Mouse (Mus musculus) monocyte, adult 5-6 weeks (primary cell): ENCODE data around the gene Cd300ld. TPM values are rescaled to one million over a fixed set of nuclear protein-coding genes. Genes with fewer than 3 reads are reported as not detected.
"Not testable (repeated sequence)": the region's sequence is repeated elsewhere in the genome, so short reads cannot be mapped to it uniquely, and the experiment has no call there.

Experiments used
- ATAC-seq: fragments of 153-309, 156-312 bp; replicated peaks from 2 replicates; pipeline ENCODE4 v1.8.0; 2017; ENCODE audit warnings: mild to moderate bottlenecking; ENCODE audit not compliant: low TSS enrichment, insufficient number of reproducible peaks, severe bottlenecking, poor library complexity, low FRiP score
- total RNA-seq: library from RNA; stranded (forward); fragments of 200-1000, 200-491, 200-594 nt; gene quantifications from 3 replicates; pipeline ENCODE4 v1.2.3, GENCODE M21; 2017

Cd300ld gene
- 282 to 497 TPM (median 452 TPM) in 3 replicates for total RNA-seq

DNA sequence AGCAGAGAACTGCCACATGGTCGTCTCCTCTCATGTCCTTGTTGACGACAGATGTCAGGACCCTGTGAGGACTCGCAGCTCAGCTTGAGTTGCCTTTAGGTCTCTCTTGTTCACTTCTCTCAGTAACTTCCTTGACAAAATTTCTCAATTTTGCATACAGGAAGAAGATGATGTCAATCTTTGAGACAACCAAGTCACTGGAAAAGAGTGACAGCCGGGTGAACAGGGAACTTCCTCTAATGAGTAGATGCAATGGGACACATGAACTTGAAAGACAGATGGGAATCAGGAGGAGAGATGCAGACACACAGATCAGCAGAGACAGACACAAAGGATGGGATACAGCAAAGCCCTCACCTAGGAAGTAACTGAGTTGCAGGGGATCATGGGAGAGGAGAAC is at the start of gene Cd300ld:
Cd300ld (minus strand) TSS at position 130 of the 400 bp plus-strand sequence.
- ATAC-seq, result peak; percentile 64

DNA sequence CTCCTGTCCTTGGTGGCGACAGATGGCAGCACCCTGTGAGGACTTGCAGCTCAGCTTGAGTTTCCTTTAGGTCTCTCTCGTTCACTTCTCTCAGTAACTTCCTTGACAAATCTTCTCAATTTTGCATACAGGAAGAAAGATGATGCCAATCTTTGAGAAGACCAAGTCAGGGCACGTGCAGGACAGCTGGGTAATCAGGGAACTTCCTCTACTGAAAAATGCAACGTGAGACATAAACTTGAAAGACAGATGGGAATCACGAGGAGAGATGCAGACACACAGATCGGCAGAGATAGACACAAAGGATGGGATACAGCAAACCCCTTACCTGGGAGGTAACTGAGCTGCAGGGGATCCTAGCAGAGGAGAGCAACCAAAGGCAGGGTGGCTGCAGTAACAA is 47.9 kb upstream of the Cd300ld start, which contains the start of gene Cd300ld5:
Cd300ld5 (minus strand) TSS at position 101 of the 400 bp plus-strand sequence.
- peak; percentile 25; the same call in 1 of the 2 replicates for ATAC-seq

DNA sequence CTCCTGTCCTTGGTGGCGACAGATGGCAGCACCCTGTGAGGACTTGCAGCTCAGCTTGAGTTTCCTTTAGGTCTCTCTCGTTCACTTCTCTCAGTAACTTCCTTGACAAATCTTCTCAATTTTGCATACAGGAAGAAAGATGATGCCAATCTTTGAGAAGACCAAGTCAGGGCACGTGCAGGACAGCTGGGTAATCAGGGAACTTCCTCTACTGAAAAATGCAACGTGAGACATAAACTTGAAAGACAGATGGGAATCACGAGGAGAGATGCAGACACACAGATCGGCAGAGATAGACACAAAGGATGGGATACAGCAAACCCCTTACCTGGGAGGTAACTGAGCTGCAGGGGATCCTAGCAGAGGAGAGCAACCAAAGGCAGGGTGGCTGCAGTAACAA is 37.2 kb upstream of the Cd300ld start, which contains the start of gene Cd300ld4:
Cd300ld4 (minus strand) TSS at position 101 of the 400 bp plus-strand sequence.
- 0 out of 2 replicates have a peak, but pooled peaks have one; percentile 40 for ATAC-seq

DNA sequence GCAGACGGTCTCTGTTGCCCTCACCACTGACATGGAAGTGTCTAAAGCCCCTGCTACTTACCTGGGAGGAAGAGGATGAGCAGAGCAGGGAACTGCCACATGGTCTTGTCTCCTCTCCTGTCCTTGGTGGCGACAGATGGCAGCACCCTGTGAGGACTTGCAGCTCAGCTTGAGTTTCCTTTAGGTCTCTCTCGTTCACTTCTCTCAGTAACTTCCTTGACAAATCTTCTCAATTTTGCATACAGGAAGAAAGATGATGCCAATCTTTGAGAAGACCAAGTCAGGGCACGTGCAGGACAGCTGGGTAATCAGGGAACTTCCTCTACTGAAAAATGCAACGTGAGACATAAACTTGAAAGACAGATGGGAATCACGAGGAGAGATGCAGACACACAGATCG is 26.4 kb upstream of the Cd300ld start, which contains the start of gene Cd300ld2:
Cd300ld2 (minus strand) TSS at position 101 of the 400 bp plus-strand sequence.
- not testable (repeated sequence) for ATAC-seq

DNA sequence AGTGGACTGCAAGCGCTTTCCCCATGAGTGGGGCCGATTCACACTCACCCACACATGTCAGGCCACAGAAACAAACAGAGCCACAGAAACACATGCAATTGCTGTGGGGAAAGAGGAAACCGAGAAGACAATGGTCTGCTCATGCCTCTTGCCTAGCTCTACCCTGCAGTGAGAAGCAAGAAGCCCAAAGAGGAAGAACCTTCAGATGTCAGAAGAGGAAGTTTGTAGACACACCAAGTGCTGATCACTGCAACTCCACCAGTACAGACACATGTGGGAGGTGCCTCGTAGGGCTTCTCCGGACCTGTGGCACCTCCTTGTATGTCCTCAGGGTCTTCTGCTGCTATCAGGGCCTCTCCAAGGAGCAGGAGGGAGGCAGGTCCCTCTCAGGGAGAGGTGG is 14.3 kb upstream of the Cd300ld start:
- ATAC-seq, result peak; percentile 74

DNA sequence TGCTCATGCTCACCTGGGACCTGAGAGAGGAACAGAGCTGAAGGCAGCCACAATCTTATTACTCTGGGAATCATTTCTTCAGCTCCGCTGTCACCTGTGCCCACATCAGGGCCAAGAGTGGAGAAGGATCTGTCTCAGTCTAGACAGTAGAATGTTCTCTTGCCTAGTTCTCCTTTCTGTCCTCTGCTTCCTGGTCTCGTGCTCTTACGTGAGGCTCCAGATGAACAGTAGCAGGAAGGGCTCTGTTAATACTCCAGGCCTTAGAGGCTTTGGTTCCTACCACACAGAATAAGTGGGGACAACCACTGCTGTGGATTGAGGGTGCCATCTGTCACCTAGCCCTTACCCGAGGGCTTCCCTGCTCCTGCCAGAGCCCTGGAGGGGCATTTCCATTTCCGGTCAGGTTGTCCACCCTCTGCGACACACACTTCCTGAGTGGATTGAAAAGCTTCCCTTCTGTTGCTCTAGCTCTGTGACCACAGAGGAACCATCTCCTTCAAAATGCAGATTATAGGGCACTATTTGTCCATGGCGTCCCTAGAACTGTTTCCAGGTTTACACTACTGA is 11.8 kb upstream of the Cd300ld start, which contains the start of gene Cd300c2:
Cd300c2 (minus strand) TSS at position 407 of the 567 bp plus-strand sequence.
- peak; percentile 48 for ATAC-seq

DNA sequence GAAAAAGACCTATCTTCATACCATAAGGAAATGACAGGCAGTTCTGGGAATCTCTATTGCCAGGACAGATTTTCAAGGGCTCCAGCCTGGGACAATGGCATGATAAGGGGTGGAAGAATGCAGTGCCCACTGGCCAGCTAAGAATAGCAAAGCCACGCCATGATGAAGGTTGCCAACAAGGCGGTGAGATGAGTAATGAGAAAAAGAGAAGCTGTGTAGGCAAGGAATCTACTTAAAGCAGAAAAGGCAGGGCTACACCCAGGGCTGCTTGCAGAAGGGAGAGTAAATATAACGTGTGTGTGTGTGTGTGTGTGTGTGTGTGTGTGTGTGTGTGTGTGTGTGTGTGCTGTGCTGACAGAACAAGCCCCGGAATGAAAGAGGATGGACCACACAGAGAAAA is 7.9 kb downstream of the Cd300ld start:
- ATAC-seq, result peak; percentile 93

DNA sequence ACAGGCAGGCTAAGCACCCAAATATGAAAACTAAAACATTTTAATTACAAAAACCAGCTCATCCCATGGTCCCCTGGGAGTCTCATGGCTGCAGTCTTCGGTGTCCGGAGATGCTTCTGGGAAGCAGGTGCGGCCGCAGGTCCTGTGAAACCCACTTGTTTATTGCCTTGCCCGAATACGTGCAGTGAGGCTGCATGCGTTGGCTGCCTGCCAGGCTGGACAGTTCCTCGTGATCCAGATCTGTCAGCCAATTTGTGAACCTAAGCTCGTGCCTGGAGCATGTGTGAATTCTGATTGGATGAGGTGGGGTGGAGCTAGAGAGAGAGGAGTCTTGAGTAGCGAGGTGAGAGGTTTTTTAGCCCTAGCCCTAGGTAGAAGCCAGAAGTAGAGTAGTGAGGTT is 17.0 kb downstream of the Cd300ld start:
- ATAC-seq, result no peak

DNA sequence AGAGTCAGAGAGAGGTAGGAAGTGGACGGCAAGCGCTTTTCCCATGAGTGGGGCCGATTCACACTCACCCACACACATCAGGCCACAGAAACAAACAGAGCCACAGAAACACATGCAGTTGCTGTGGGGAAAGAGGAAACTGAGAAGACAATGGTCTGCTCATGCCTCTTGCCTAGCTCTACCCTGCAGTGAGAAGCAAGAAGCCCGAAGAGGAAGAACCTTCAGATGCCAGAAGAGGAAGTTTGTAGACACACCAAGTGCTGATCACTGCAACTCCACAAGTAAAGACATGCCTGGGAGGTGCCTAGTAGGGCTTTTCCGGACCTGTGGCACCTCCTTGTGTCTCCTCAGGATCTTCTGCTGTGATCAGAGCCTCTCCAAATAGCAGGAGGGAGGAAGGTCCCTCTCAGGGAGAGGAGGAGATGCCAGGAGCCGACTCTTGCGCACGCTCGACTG is 20.9 kb downstream of the Cd300ld start, which contains the start of gene Cd300c:
Cd300c (minus strand) TSS at position 406 of the 456 bp plus-strand sequence.
- peak; percentile 94 for ATAC-seq

DNA sequence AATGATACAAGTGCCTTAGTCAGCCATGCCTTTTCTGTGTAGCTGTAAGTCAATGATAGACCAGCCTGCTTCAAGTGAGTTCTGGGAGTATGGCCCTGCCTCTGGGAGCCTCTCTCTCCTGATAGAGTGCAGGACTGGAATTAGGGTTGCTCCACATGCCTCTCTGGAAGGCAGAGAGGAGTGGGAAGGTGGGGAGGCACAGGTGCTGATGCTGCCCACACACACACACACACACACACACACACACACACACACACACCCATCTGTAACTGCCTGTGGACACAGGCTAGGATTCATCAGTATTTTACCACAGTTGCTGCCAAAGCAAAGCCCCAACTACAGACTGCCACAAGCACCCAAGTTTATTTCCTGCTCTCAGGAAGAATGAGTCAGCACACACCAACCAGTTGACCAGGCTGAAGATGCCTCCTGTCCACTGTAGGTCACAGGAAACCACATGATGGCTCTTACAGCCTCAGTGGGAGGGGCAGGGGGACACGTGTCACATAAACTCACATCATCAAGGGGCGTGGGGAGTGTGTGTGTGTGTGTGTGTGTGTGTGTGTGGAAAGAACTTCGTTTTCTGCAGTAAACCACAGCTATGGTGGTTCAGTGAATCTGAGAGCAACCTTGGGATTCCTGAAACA is 24.4 kb downstream of the Cd300ld start:
- peak; percentile 80 for ATAC-seq

DNA sequence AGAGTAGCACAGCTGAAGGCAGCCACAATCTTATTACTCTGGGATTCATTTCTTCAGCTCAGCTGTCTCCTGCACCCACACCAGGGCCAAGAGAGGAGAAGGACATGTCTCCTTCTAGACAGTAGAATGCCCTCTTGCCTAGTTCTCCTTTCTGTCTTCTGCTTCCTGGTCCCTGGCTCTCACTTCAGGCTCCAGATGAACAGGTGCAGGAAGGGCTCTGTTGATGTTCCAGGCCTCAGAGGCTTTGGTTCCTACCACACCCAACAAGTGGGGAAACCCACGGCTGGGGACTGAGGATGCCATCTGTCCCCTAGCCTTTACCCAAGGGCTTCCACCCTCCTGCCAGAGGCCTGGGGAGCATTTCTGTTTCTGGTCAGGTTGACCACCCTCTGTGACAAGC is 29.4 kb downstream of the Cd300ld start:
- ATAC-seq, result peak; percentile 62

DNA sequence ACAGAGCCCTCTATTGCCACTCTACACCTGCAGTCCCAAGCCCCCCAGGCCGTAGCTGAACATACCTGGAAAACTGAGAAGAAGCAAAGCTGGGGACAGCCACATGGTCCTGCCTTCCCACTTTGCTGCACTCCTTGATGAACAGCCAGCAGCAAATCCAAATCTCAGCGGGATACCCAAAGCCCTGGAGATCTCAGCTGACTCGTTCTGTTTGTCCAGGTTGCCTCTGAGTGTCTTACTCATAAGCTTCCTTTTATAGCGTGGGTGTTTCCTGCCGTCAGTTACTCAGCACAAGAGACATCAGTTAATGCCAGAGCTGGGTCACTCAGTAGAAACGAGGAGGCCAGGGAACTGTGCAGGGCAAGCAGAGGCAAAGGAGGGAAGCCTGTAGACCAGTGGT is 55.6 kb downstream of the Cd300ld start, which contains the start of gene Cd300lb:
Cd300lb (minus strand) TSS at position 243 of the 400 bp plus-strand sequence.
- peak; percentile 42 for ATAC-seq

DNA sequence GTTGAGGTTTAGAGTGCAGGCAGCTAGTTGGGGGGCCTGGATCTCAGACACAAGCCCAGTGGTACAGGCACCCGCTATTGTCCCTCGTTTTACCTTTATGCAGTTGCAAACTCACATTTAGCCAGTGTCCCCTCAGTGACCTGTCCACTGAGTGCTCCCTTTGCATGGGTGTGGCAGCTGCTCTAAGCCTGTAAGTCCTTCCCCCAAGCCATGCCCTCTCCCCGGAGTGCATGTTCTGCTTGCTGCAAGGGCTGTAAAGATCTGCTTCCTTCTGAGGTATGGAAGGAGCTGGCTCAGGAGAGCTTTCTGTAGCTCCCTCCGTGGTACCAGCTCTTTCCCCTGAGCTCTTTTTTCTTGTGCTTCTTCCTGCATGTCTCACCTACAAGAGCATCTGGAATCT is 56.1 kb downstream of the Cd300ld start:
- ATAC-seq, result peak; percentile 73

Other genes starting within 250 kb of the Cd300ld start
- gene Kif19a, start 224.5 kb downstream of the Cd300ld start, total RNA-seq, result 6.3 to 7.4 TPM (median 6.4 TPM) in 3 replicates
- gene Btbd17, start 194.0 kb downstream of the Cd300ld start, total RNA-seq, result not detected in 3 replicates
- gene Gpr142, start 191.0 kb downstream of the Cd300ld start, total RNA-seq, result not detected in 3 replicates
- gene Gprc5c, start 138.8 kb downstream of the Cd300ld start, total RNA-seq, result 0.78 to 3.1 TPM (median 1.9 TPM) in 3 replicates
- gene Cd300a, start 99.9 kb downstream of the Cd300ld start, total RNA-seq, result 204 to 286 TPM (median 215 TPM) in 3 replicates
- gene Cd300lb, start 55.5 kb downstream of the Cd300ld start, total RNA-seq, result 53.2 to 124 TPM (median 94.6 TPM) in 3 replicates
- 3.5 TPM in 1 of 3 replicates, not detected in the others for gene Cd300c, start 20.8 kb downstream of the Cd300ld start, total RNA-seq
- gene Cd300c2, start 12.0 kb upstream of the Cd300ld start, total RNA-seq, result 183 to 300 TPM (median 291 TPM) in 3 replicates
- gene Cd300ld2, start 26.3 kb upstream of the Cd300ld start, total RNA-seq, result not detected in 3 replicates
- gene Cd300ld4, start 37.1 kb upstream of the Cd300ld start, total RNA-seq, result 0.97 TPM in 1 of 3 replicates, not detected in the others
- gene Cd300ld5, start 47.8 kb upstream of the Cd300ld start, total RNA-seq, result not detected in 3 replicates
- 358 to 471 TPM (median 466 TPM) in 3 replicates for gene Cd300ld3, start 58.5 kb upstream of the Cd300ld start, total RNA-seq
- gene Cd300e, start 72.3 kb upstream of the Cd300ld start, total RNA-seq, result 160 to 198 TPM (median 162 TPM) in 3 replicates
- 31.7 to 64.8 TPM (median 33.2 TPM) in 3 replicates for gene Rab37, start 101.5 kb upstream of the Cd300ld start, total RNA-seq
- gene Cd300lf, start 144.1 kb upstream of the Cd300ld start, total RNA-seq, result 20.4 to 32.5 TPM (median 25.8 TPM) in 3 replicates
- gene Slc9a3r1, start 173.4 kb upstream of the Cd300ld start, total RNA-seq, result 65.9 to 104 TPM (median 70.4 TPM) in 3 replicates
- gene Tmem104, start 197.6 kb upstream of the Cd300ld start, total RNA-seq, result 12.1 to 32.4 TPM (median 17.3 TPM) in 3 replicates
- gene Nat9, start 197.9 kb upstream of the Cd300ld start, total RNA-seq, result 25.4 to 39.9 TPM (median 37.8 TPM) in 3 replicates